Mouse (Mus musculus): Measurements from ENCODE around the gene Foxj2. TPM values are rescaled to one million over a fixed set of nuclear protein-coding genes. Genes with fewer than 3 reads are reported as not detected.

The Foxj2 gene
- total and polyA plus RNA-seq, 3 experiments: 1.9 to 5.4 (median 2.5) TPM

GRCm38 (mm10) chr6:122820071-122820798, 521 bp downstream of the Foxj2 start:
- H3K27ac ChIP-seq (ENCODE audit: insufficient read depth, low read depth): peak overlapping the region; percentile 12; the same call in 1 of the 2 replicates
- H3K9ac ChIP-seq (ENCODE audit: insufficient read depth, low read depth): peak overlapping the region; percentile 97
- DNase-seq (ENCODE audit: extremely low read depth): peak; percentile 60
- peak overlapping the region; percentile 80 to 95 (median 91) for H3K4me3 ChIP-seq (replicated peaks in 1 of 3; ENCODE audit: low read depth in 2 of 3, low read length in 2 of 3, poor library complexity in 1 of 3)
- TF ChIP-seq POLR2A (IDR thresholded peaks at IDR 0.05; ENCODE audit: low read depth, low read length) (peak; percentile 40), ELF1 (IDR thresholded peaks at IDR 0.05; ENCODE audit: low read depth, low read length) (no peak; the same call in 1 of the 2 replicates), MAZ (IDR thresholded peaks at IDR 0.05; ENCODE audit: low read depth, low read length) (0 out of 2 replicates have a peak, but pooled peaks have one; percentile 27), IRF4 (IDR thresholded peaks at IDR 0.05; ENCODE audit: low read depth, low read length) (no peak), SMC3 (IDR thresholded peaks at IDR 0.05; ENCODE audit: low read depth, low read length) (no peak), MEF2A (IDR thresholded peaks at IDR 0.05; ENCODE audit: borderline replicate concordance, low read depth, low read length) (peak; percentile 20; the same call in 1 of the 2 replicates), KAT2A (IDR thresholded peaks at IDR 0.05; ENCODE audit: insufficient replicate concordance, low read length) (0 out of 2 replicates have a peak, but pooled peaks have one; percentile 15), ZMIZ1 (IDR thresholded peaks at IDR 0.05; ENCODE audit: low read depth, low read length) (no peak), JUND (conservative IDR thresholded peaks at IDR 0.05; ENCODE audit: low read depth, low read length) (no peak), UBTF (IDR thresholded peaks at IDR 0.05; ENCODE audit: low read depth, low read length) (no peak; the same call in 1 of the 2 replicates), EP300 (IDR thresholded peaks at IDR 0.05; ENCODE audit: low read length) (no peak), MAFK (IDR thresholded peaks at IDR 0.05; ENCODE audit: insufficient replicate concordance, low read length) (no peak), CHD2 (IDR thresholded peaks at IDR 0.05; ENCODE audit: low read length) (peak; percentile 55; the same call in 1 of the 2 replicates), GABPA (IDR thresholded peaks at IDR 0.05; ENCODE audit: insufficient replicate concordance, low read depth, low read length) (no peak), NELFE (IDR thresholded peaks at IDR 0.05; ENCODE audit: low read depth, low read length) (no peak), MYC (IDR thresholded peaks at IDR 0.05; ENCODE audit: low read depth, low read length) (0 out of 2 replicates have a peak, but pooled peaks have one; percentile 23), TBP (conservative IDR thresholded peaks at IDR 0.05; ENCODE audit: low read depth, low read length) (no peak), CHD1 (IDR thresholded peaks at IDR 0.05; ENCODE audit: low read depth, low read length) (no peak), JUN (IDR thresholded peaks at IDR 0.05; ENCODE audit: insufficient read depth, low read depth, low read length) (no peak), ETS1 (conservative IDR thresholded peaks at IDR 0.05; ENCODE audit: low read depth, low read length) (no peak)
- H3K9me3 ChIP-seq (replicated peaks; ENCODE audit: low read length): no peaks in the 10 kb centered on the region
- H3K36me3 ChIP-seq (replicated peaks in 1 of 2; ENCODE audit: control insufficient read depth in 1 of 2, insufficient read depth in 1 of 2, low read length in 1 of 2): peaks cover 0 to 26% of the 10 kb centered on the region in 2 experiments
- in situ Hi-C loops (cut with MboI; ENCODE audit: low pct_ligation_motif_present, low pct_unique_long_range_greater_than_20kb, low sequenced_read_pairs) (no loop called here), dilution Hi-C loops (cut with MboI; ENCODE audit: extremely low pct_ligation_motif_present, extremely low pct_unique_long_range_greater_than_20kb, low sequenced_read_pairs) (no loop called here)
- H3K4me2 ChIP-seq (ENCODE audit: insufficient read depth, low read depth, poor library complexity, severe bottlenecking): peak overlapping the region; percentile 72
- peaks cover 18 to 53% of the 10 kb centered on the region in 2 experiments for H3K4me1 ChIP-seq (ENCODE audit: control insufficient read depth in 1 of 2, insufficient read depth in 2 of 2)
- peaks cover 4% of the 10 kb centered on the region; the same call in 1 of the 2 replicates for H3K79me2 ChIP-seq (replicated peaks; ENCODE audit: control insufficient read depth, extremely low read depth, insufficient read depth, poor library complexity, severe bottlenecking)
- H3K27me3 ChIP-seq (replicated peaks): no peaks in the 10 kb centered on the region
